Comparison of ENCODE assay signal across 9 mouse cellular contexts in genomic region chr19:28963113-28963512, GRCm38 (mm10). TPM values are rescaled to one million over a fixed set of nuclear protein-coding genes. Genes with fewer than 3 reads are reported as not detected.
DNase-seq lines count a peak whose midpoint lies in the region; ATAC-seq lines count a peak whose summit lies in the region.
"Had no signal": no experiment of that assay in that cellular context is flagged by ENCODE, and none has a peak within 500 bp of the region (broad histone marks: within the 10 kb centered on the region; RNA-seq: fewer than 3 reads in every experiment).

No protein-coding gene starts in this region.

- H3K27me3 ChIP-seq in heart, embryonic 10.5 days (ENCODE audit: insufficient read depth, poor library complexity, severe bottlenecking): no peaks in the 10 kb centered on the region
- no peaks in the 10 kb centered on the region for H3K27me3 ChIP-seq in heart, embryonic 15.5 days
- H3K27me3 ChIP-seq in lung, embryonic 16.5 days (ENCODE audit: control insufficient read depth, insufficient read depth, low read depth, low read length): no peaks in the 10 kb centered on the region

- H3K9ac ChIP-seq in heart, embryonic 15.5 days: peak overlapping the region; percentile 89; the same call in 1 of the 2 replicates
- peak overlapping the region; percentile 89; the same call in 1 of the 2 replicates for H3K9ac ChIP-seq in lung, embryonic 16.5 days (ENCODE audit: low read length)

- no peak for ATAC-seq in heart, embryonic 15.5 days (replicated peaks; ENCODE audit: insufficient number of reproducible peaks, insufficient read depth, low FRiP score, low read depth)
- ATAC-seq in lung, embryonic 16.5 days (ENCODE audit: low read depth): peak; percentile 43; the same call in 1 of the 2 replicates

- H3K4me1 ChIP-seq in heart, embryonic 10.5 days: peaks cover 25% of the 10 kb centered on the region
- H3K4me1 ChIP-seq in heart, embryonic 15.5 days (replicated peaks): peaks cover 31% of the 10 kb centered on the region
- H3K4me1 ChIP-seq in lung, embryonic 16.5 days (replicated peaks; ENCODE audit: control insufficient read depth, insufficient read depth, low read length): peaks cover 18% of the 10 kb centered on the region

- intact Hi-C loops in heart, postnatal 36 days (cut with DNase I): loop anchor here (2.0 kb wide), 1 partner anchor 186 kb away; no protein-coding TSS in a partner anchor

- no peaks in the 10 kb centered on the region for H3K36me3 ChIP-seq in heart, embryonic 10.5 days
- H3K36me3 ChIP-seq in heart, embryonic 15.5 days: no peaks in the 10 kb centered on the region
- no peaks in the 10 kb centered on the region for H3K36me3 ChIP-seq in lung, embryonic 16.5 days (ENCODE audit: control insufficient read depth, insufficient read depth, low read length)

- no peak for DNase-seq in heart, embryonic 10.5 days (ENCODE audit: low spot score)
- DNase-seq in heart, postnatal 36 days: no peak
- DNase-seq in NIH3T3 (ENCODE audit: low read depth): peak; percentile 34
- DNase-seq in urinary bladder, postnatal 4 days (ENCODE audit: low spot score in 2 of 2): no peak
- no peak for DNase-seq in gastrocnemius, postnatal 25 days
- DNase-seq in kidney, adult 18-20 months: no peak

- WGBS in heart, embryonic 10.5 days: 39% methylated on average over 3 of the region's 3 CpGs
- WGBS in heart, embryonic 15.5 days: 36% methylated on average over 3 of the region's 3 CpGs
- 32% methylated on average over 3 of the region's 3 CpGs for WGBS in lung, embryonic 16.5 days

- peak overlapping the region; percentile 87 for H3K4me2 ChIP-seq in heart, embryonic 15.5 days
- H3K4me2 ChIP-seq in lung, embryonic 16.5 days (ENCODE audit: low read depth, low read length): peak overlapping the region; percentile 74

- peak overlapping the region; percentile 96 for H3K4me3 ChIP-seq in heart, embryonic 10.5 days
- H3K4me3 ChIP-seq in heart, embryonic 15.5 days: peak overlapping the region; percentile 73
- H3K4me3 ChIP-seq in lung, embryonic 16.5 days (ENCODE audit: low read length): peak overlapping the region; percentile 90

- peak overlapping the region; percentile 96; the same call in 1 of the 2 replicates for H3K27ac ChIP-seq in heart, embryonic 10.5 days
- H3K27ac ChIP-seq in heart, embryonic 15.5 days: peak overlapping the region; percentile 93
- peak overlapping the region; percentile 66 for H3K27ac ChIP-seq in lung, embryonic 16.5 days (ENCODE audit: low read length)

- no peaks in the 10 kb centered on the region for H3K9me3 ChIP-seq in heart, embryonic 10.5 days
- H3K9me3 ChIP-seq in heart, embryonic 15.5 days (replicated peaks): no peaks in the 10 kb centered on the region
- no peaks in the 10 kb centered on the region for H3K9me3 ChIP-seq in lung, embryonic 16.5 days (ENCODE audit: control insufficient read depth, low read length)
- H3K9me3 ChIP-seq: G1E had no signal

RNA-seq across cellular contexts. Expression of gene Plpp6, which starts 0.6 kb away (rescaled TPM):
- 4.6 and 6.1 TPM in 2 replicates for polyA plus RNA-seq in heart, embryonic 10.5 days (2016; fragmentation: Nextera tagmentation; extraction: Ambion mirVana)
- total RNA-seq in heart, postnatal 36 days (2021): 1 to 10 TPM; 6.2 to 7.2 TPM
- polyA plus RNA-seq in heart, embryonic 15.5 days (2015; fragmentation: Nextera tagmentation; extraction: Ambion mirVana): 7.1 and 8.5 TPM in 2 replicates
- polyA plus RNA-seq in lung, embryonic 16.5 days (2015; fragmentation: Nextera tagmentation; extraction: Ambion mirVana): 6.7 and 7.9 TPM in 2 replicates
- total RNA-seq in gastrocnemius, postnatal 25 days (2021): 1 to 10 TPM; 1.5 to 2.0 TPM

RNA-seq across cellular contexts. Expression of gene 4430402I18Rik, which starts 4.5 kb away (rescaled TPM):
- 2.1 and 5.7 TPM in 2 replicates for polyA plus RNA-seq in heart, embryonic 10.5 days (2016; fragmentation: Nextera tagmentation; extraction: Ambion mirVana)
- 10 to 100 TPM; 22.9 to 25.9 TPM for total RNA-seq in heart, postnatal 36 days (2021)
- polyA plus RNA-seq in heart, embryonic 15.5 days (2015; fragmentation: Nextera tagmentation; extraction: Ambion mirVana): 7.9 and 11.4 TPM in 2 replicates
- polyA plus RNA-seq in lung, embryonic 16.5 days (2015; fragmentation: Nextera tagmentation; extraction: Ambion mirVana): 2.7 and 3.1 TPM in 2 replicates
- under 1 TPM; 0.56 to 0.67 TPM for total RNA-seq in gastrocnemius, postnatal 25 days (2021)
- polyA plus RNA-seq: G1E had no signal

RNA-seq across cellular contexts. Expression of gene Cdc37l1, which starts 27.0 kb away (rescaled TPM):
- 32.0 and 34.6 TPM in 2 replicates for polyA plus RNA-seq in heart, embryonic 10.5 days (2016; fragmentation: Nextera tagmentation; extraction: Ambion mirVana)
- total RNA-seq in heart, postnatal 36 days (2021): 10 to 100 TPM; 63.6 to 69.9 TPM
- 41.3 and 44.8 TPM in 2 replicates for polyA plus RNA-seq in heart, embryonic 15.5 days (2015; fragmentation: Nextera tagmentation; extraction: Ambion mirVana)
- polyA plus RNA-seq in lung, embryonic 16.5 days (2015; fragmentation: Nextera tagmentation; extraction: Ambion mirVana): 36.6 and 37.2 TPM in 2 replicates
- total RNA-seq in gastrocnemius, postnatal 25 days (2021): 10 to 100 TPM; 35.7 to 41.4 TPM
